Mouse (Mus musculus): Measurements from ENCODE around the gene Cluap1.
"Not testable (repeated sequence)": the region's sequence is repeated elsewhere in the genome, so short reads cannot be mapped to it uniquely, and the experiment has no call there.

Gene Cluap1

DNA sequence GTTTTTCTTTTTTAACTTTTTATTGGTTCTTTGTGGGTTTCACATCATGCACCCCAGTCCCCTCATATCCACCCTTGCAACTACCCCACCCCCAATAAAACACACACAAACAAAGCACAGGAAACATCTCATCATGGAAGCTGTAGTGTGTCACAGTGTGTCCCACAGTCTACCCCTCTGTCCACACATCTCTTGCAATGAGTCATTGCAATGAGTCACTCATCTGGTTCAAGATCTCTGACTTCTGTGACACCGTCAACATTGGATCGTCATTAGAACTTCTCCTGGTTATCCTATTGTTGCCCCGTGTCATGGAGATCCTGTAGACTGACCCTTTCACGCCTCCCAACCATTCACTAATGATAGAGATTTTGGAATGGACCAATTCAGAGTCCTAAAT, 26.1 kb downstream of the Cluap1 start:
- no peak for DNase-seq (ENCODE audit: low spot score)

DNA sequence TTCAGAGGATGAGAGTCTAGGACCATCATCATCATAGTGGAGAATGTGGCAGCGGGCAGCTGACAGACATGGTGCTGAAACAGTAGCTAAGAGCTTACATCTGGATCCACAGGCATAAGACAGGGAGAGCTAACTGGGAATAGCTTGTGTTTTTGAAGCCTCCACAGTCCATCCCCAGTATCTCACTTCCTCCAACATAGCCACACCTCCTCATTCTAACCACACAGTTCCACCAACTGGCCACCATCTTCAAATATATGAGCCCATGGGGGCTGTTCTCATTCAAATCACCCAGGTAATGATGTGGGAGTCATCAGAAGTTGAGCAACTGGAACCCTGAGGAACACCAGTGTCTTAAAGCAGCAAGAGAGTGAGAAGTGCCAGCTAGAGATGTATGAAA, 42.5 kb downstream of the Cluap1 start:
- DNase-seq (ENCODE audit: low spot score), result no peak

- no peak for DNase-seq (ENCODE audit: low spot score)
Observed at GRCm38 (mm10) chr16:3956369-3956768, 47.8 kb downstream of the Cluap1 start.

- DNase-seq (ENCODE audit: low spot score), result no peak
Observed at GRCm38 (mm10) chr16:3959261-3959660, 50.7 kb downstream of the Cluap1 start.

- no peak for DNase-seq (ENCODE audit: low spot score)
Observed at GRCm38 (mm10) chr16:3964990-3965389, 56.4 kb downstream of the Cluap1 start.

DNA sequence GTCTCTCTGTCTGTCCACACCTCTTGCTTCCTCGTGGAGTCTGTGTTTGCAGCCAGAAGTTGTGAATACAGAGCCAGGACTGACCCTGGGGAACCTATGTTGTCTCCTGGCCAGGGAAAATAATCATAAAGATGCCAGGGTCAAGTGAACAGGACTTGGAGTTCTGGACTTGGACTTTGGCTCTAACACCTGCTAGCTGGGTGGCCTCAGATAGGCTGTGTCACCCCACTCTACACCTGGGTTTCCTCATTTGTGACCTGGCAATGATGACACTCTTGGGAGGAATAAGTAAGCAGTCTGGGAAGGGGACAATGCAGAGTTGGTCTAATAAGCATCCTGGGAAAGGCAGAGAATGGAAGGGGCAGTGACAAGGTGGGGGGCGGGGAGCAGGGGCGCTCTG, 56.9 kb downstream of the Cluap1 start:
- DNase-seq (ENCODE audit: low spot score), result no peak

- not testable (repeated sequence) for DNase-seq (ENCODE audit: low spot score)
Observed at GRCm38 (mm10) chr16:3974456-3974855, 65.9 kb downstream of the Cluap1 start.

GRCm38 (mm10) chr16:3975658-3976057, 67.1 kb downstream of the Cluap1 start:
- DNase-seq (ENCODE audit: low spot score), result no peak

DNA sequence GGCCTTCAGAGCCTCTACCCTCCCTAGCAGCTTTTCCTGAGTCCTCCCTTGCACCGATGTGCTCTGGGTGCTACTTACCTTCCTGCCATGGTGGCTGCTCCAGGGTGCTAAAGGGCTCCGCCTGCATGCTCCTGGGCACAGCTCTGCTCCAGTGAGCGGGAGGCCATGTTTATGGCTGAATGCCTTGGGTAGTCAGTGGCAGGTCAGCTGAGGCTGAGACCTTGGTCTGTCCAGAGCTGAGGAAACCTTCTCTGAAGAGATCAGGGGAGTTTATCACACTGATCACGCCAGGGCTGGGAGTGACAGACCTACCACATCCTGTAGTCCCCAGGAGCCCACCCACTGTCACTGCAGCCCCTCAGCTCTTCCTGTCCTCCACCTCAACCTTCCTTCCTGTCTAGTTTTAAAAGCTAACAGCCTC, 67.7 kb downstream of the Cluap1 start, which contains the start of gene Nlrc3:
Nlrc3 (minus strand) TSS at position 382 of the 421 bp plus-strand sequence.
- DNase-seq (ENCODE audit: low spot score), result no peak

GRCm38 (mm10) chr16:3976712-3977111, 68.1 kb downstream of the Cluap1 start:
- no peak for DNase-seq (ENCODE audit: low spot score)

GRCm38 (mm10) chr16:3982173-3982572, 73.6 kb downstream of the Cluap1 start:
- DNase-seq (ENCODE audit: low spot score), result no peak

DNA sequence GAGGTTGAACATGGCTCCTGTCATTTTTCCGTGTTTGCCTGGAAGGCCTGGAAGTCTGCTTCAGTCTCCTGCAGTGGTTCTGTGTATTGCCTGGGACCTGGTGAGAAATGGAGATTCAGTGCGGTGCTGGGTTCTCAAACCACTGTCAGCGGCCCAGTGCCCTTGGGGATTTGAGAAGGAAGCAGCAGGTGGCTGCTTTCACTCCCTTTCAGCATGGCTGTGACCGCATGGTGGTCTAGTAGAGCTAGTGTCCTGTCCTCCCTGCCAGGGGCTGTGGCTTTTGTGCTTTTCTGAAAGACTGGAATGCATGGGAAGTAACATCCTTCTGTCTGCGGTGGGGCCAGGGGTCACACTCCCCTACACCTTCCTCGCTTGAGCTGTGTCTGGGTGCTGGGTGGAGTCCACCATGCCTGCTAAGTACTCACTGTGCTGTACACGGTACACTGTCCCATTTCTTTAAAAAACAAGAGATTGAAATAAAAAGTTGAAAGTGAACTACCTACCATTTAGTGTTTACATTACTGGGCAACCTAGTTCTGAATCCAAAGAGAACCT, 74.6 kb downstream of the Cluap1 start:
- DNase-seq (ENCODE audit: low spot score), result no peak

- no peak for DNase-seq (ENCODE audit: low spot score)
Observed at GRCm38 (mm10) chr16:3988410-3988809, 79.8 kb downstream of the Cluap1 start.

Data from ovary, postnatal 36 days (tissue).